Comparison of ENCODE assay signal across 9 mouse cellular contexts in genomic region chr16:4632050-4632449, GRCm38 (mm10). TPM values are rescaled to one million over a fixed set of nuclear protein-coding genes. Genes with fewer than 3 reads are reported as not detected.
DNase-seq lines count a peak whose midpoint lies in the region; ATAC-seq lines count a peak whose summit lies in the region.
"Had no signal": no experiment of that assay in that cellular context is flagged by ENCODE, and none has a peak within 500 bp of the region (broad histone marks: within the 10 kb centered on the region; RNA-seq: fewer than 3 reads in every experiment).

No protein-coding gene starts in this region.

- H3K27me3 ChIP-seq in stomach, embryonic 14.5 days (ENCODE audit: control insufficient read depth, insufficient read depth, low read length), result no peaks in the 10 kb centered on the region
- H3K27me3 ChIP-seq: megakaryocyte, embryonic 14.5 days had no signal

- ATAC-seq in stomach, embryonic 14.5 days (ENCODE audit: insufficient number of reproducible peaks, insufficient read depth, low FRiP score, low read depth), result peak; percentile 62; the same call in 1 of the 2 replicates

- H3K4me1 ChIP-seq in stomach, embryonic 14.5 days (ENCODE audit: control insufficient read depth, insufficient read depth, low read length), result no peaks in the 10 kb centered on the region

- H3K4me3 ChIP-seq in stomach, embryonic 14.5 days (ENCODE audit: low read depth, low read length), result no peak overlapping the region
- H3K4me3 ChIP-seq: megakaryocyte, embryonic 14.5 days had no signal

- H3K27ac ChIP-seq in stomach, embryonic 14.5 days (ENCODE audit: low read length), result no peak overlapping the region

- peak; percentile 63 to 76 for DNase-seq in cerebellum, postnatal 14 days
- DNase-seq in cerebellum, adult 8-10 months, result no peak
- peak; percentile 28 for DNase-seq in thymus, postnatal 0 days (ENCODE audit: low spot score)
- DNase-seq in thymus, adult 18-20 months, result no peak
- peak; percentile 77 to 82 for DNase-seq in kidney, postnatal 25 days
- DNase-seq in gastrocnemius, postnatal 36 days, result no peak
- DNase-seq in layer of hippocampus, postnatal 25 days (ENCODE audit: extremely low spot score in 1 of 2, low spot score in 1 of 2), result no peak

- no peak overlapping the region for H3K9ac ChIP-seq in stomach, embryonic 14.5 days (replicated peaks; ENCODE audit: low read depth, low read length)

- no peaks in the 10 kb centered on the region for H3K9me3 ChIP-seq in stomach, embryonic 14.5 days (ENCODE audit: control insufficient read depth, low read depth, low read length)
- H3K9me3 ChIP-seq: megakaryocyte, embryonic 14.5 days had no signal

- H3K4me2 ChIP-seq in stomach, embryonic 14.5 days (replicated peaks; ENCODE audit: low read depth, low read length), result no peak overlapping the region

- intact Hi-C loops in gastrocnemius, postnatal 36 days (cut with DNase I), result no loop called here

- H3K36me3 ChIP-seq in stomach, embryonic 14.5 days (ENCODE audit: control insufficient read depth, insufficient read depth, low read length), result peaks cover 9% of the 10 kb centered on the region

- WGBS in stomach, embryonic 14.5 days, result 39% methylated on average over 7 of the region's 7 CpGs

RNA-seq across cellular contexts. Expression of gene Pam16, which starts 7.3 kb away (rescaled TPM):
- 147 and 155 TPM in 2 replicates for polyA plus RNA-seq in thymus, postnatal 0 days (2015; fragmentation: Nextera tagmentation; extraction: Ambion mirVana)
- 84.7 and 85.5 TPM in 2 replicates for polyA plus RNA-seq in stomach, embryonic 14.5 days (2014; fragmentation: Nextera tagmentation; extraction: Ambion mirVana)
- total RNA-seq in gastrocnemius, postnatal 36 days (2021), result 10 to 100 TPM; 87.0 to 91.6 TPM
- 10 to 100 TPM; 76.3 to 82.6 TPM for total RNA-seq in layer of hippocampus, postnatal 25 days (2021)

RNA-seq across cellular contexts. Expression of gene Vasn, which starts 7.7 kb away (rescaled TPM):
- 2.0 and 2.4 TPM in 2 replicates for polyA plus RNA-seq in thymus, postnatal 0 days (2015; fragmentation: Nextera tagmentation; extraction: Ambion mirVana)
- 17.5 and 20.4 TPM in 2 replicates for polyA plus RNA-seq in stomach, embryonic 14.5 days (2014; fragmentation: Nextera tagmentation; extraction: Ambion mirVana)
- 1 to 10 TPM; 3.8 to 4.0 TPM for total RNA-seq in gastrocnemius, postnatal 36 days (2021)
- total RNA-seq in layer of hippocampus, postnatal 25 days (2021), result 1 to 10 TPM; 6.0 TPM

RNA-seq across cellular contexts. Expression of gene Dnaja3, which starts 7.7 kb away (rescaled TPM):
- polyA plus RNA-seq in thymus, postnatal 0 days (2015; fragmentation: Nextera tagmentation; extraction: Ambion mirVana), result 47.3 and 48.7 TPM in 2 replicates
- polyA plus RNA-seq in stomach, embryonic 14.5 days (2014; fragmentation: Nextera tagmentation; extraction: Ambion mirVana), result 57.8 and 61.6 TPM in 2 replicates
- 10 to 100 TPM; 90.1 TPM for total RNA-seq in gastrocnemius, postnatal 36 days (2021)
- total RNA-seq in layer of hippocampus, postnatal 25 days (2021), result 10 to 100 TPM; 62.5 to 71.8 TPM

RNA-seq across cellular contexts. Expression of gene Glis2, which starts 37.5 kb away (rescaled TPM):
- polyA plus RNA-seq in thymus, postnatal 0 days (2015; fragmentation: Nextera tagmentation; extraction: Ambion mirVana), result 3.6 and 5.3 TPM in 2 replicates
- polyA plus RNA-seq in stomach, embryonic 14.5 days (2014; fragmentation: Nextera tagmentation; extraction: Ambion mirVana), result 31.0 and 34.7 TPM in 2 replicates
- 1 to 10 TPM; 5.9 to 7.0 TPM for total RNA-seq in gastrocnemius, postnatal 36 days (2021)
- total RNA-seq in layer of hippocampus, postnatal 25 days (2021), result 10 to 100 TPM; 15.4 to 16.2 TPM

RNA-seq across cellular contexts. Expression of gene Coro7, which starts 47.5 kb away (rescaled TPM):
- 51.9 and 55.0 TPM in 2 replicates for polyA plus RNA-seq in thymus, postnatal 0 days (2015; fragmentation: Nextera tagmentation; extraction: Ambion mirVana)
- 15.0 and 16.6 TPM in 2 replicates for polyA plus RNA-seq in stomach, embryonic 14.5 days (2014; fragmentation: Nextera tagmentation; extraction: Ambion mirVana)
- 10 to 100 TPM; 13.1 to 15.2 TPM for total RNA-seq in gastrocnemius, postnatal 36 days (2021)
- total RNA-seq in layer of hippocampus, postnatal 25 days (2021), result 10 to 100 TPM; 78.6 to 96.5 TPM

Comparison
In these comparisons a context has a peak if more than half of its experiments do, and no peak if none do; other contexts are left out.
1. DNase-seq: peak in cerebellum, postnatal 14 days (2 of 2), thymus, postnatal 0 days (single experiment) and kidney, postnatal 25 days (2 of 2); none in cerebellum, adult 8-10 months (single experiment), thymus, adult 18-20 months (0 of 2), gastrocnemius, postnatal 36 days (0 of 2) and layer of hippocampus, postnatal 25 days (0 of 2).